Mouse (Mus musculus): ENCODE results near the gene Pfas.

The Pfas gene

DNA sequence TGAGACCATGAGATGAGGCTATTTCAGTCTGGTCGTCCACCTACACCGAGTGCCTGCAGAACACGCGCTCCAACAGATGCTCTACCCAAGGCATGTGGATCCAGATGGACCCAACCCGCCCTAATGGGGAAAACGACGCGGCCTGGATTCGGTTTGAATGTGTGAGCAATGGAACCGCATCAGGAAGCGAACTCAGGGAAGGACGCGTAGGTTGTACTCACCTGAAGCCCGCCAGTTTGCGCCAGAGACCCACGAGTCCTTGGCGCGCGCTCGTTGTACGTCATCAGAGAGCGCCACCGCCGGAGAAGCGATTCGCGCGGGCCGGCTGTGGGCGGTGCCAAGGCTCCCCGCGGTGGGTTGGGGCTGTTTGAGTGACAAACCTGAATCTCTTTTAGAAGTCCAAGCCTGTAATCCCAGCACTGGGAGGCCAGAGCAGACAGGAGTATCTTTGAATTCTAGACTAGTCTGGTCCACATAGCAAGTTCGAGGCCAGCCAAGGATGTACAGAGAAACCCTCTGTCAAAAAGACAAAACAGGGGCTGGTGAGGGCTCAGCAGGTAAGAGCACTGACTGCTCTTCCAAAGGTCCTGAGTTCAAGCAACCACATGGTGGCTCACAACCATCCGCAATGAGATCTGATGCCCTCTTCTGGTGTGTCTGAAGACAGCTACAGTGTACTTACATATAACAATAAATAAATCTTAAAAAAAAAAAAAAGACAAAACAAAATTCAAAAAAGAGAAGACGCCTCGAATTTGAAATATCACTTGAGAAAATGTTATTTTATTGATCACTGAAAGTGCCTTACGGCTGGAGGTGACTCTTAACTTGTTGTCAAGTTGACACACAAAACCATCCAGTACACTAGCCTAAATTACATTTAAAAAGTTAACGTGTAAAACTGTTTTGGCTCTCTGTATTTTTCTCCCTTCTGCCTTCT is at the start of gene Pfas:
TSS of gene Pfas (minus strand) at position 279 of the 940 bp plus-strand sequence.
- DNase-seq, result peak; percentile 99 to 100

DNA sequence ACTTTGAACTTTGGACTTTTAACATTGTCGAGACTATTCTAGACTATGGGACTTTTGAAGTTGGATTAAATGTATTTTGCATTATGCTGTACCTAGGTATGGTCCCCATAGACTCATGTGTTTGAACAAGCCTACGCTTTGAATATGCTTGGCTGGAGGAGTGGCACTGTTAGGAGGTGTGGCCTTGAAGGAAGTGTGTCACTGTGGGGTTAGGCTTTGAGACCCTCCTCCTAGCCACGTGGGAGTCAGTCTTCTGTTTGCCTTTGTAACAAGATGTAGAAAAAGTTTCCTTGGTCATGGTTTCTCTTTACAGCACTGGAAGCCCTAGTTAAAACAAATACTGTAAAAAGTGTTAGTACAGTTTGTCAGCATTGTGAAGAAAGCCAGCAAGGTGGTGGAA is 45.6 kb upstream of the Pfas start:
- no peak for DNase-seq

DNA sequence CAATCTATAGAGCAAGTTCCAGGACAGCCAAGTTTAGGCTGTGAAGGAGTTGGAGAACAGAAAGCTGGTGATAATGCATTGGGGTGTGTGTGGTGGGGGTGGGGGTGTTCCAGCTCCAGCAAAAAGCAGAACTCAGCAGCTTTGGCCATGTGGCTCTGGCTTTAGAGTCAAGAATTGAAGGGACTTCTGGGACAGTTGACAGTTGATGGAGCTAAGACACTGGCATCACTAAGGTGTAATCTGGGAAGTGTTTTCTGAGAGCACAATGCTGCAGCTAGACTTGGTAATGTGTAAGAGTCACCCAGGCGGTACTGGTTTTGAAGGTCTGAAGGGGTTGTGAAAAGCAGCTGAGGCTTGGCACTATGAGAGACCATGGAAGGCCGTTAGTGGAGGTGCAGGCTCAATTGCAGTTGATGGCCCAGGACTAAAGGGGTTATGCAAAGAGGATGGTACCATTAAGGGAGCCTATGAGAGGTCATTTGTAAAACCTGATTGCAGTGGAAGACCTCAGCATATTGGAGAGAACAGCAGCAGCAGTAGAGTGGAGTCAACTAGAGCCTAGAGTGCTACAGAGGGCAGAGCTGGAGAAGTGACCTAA is 44.7 kb upstream of the Pfas start:
- no peak for DNase-seq

DNA sequence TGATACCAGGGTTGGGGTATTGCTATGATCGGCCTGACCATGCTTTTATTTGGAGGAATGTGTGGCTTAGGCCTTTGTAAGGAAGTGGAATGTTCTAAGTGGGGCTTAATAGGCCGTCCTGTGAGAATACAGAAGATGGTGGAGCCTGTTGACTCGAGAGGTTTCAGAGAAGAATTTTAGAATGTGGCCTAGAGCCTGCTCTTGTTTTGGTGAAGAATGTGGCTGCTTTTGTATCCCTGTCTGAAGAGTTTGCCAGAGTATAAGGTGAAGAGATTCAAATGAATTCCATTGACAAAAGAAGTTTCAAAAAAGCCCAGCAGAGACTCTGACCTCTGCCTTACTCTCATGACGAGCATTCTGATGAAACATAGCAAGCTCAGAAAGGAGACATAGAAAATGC is 43.5 kb upstream of the Pfas start:
- no peak for DNase-seq

DNA sequence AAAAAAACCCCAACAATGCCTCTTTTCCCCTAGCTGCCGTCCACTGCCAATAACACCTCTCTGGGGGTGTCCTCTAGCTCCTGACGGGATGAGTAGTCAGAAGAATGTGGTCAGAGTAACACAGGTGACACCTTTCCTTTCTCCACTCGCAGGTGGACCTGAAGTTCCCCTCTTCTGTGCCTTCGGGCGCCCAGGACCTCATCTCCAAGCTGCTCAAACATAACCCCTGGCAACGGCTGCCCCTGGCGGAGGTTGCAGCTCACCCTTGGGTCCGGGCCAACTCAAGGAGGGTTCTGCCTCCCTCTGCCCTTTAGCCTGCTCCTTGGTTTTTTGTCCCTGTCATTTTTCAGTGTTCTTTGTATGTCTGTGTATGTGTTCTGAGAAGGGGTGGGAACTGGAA is 42.5 kb upstream of the Pfas start:
- DNase-seq, result peak in 1 of 2 experiments; percentile 42

DNA sequence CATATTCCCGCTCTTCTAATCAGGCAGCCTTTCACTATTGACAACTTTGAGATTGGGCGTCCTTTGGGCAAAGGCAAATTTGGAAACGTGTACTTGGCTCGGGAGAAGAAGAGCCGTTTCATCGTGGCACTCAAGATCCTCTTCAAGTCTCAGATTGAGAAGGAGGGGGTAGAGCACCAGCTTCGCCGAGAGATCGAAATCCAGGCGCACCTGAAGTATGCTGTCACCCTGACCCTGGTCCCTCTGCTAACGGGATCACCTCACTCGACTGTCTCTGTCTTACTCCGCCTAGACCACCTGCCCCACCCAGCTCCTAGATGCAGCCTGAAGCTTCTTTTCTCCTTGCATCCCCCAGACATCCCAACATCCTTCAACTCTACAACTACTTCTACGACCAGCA is 39.9 kb upstream of the Pfas start:
- DNase-seq, result no peak

DNA sequence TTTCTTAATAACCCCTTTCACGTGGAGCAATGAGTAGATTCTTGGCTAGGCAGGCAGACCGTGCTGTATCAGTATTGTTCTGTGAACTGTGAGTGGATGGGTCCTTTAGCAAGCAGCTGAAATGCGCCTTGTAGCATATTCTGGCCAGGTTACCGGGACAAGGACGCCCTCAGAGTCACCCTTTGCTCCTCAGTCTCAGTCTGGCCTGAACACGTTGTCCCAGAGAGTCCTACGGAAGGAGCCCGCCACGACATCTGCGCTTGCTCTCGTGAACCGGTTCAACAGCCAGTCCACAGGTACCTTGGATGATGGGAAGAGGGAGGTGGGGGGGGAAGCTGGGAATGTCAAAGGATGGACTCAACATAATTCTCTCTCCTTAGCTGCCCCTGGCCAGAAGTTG is 39.3 kb upstream of the Pfas start:
- no peak for DNase-seq

DNA sequence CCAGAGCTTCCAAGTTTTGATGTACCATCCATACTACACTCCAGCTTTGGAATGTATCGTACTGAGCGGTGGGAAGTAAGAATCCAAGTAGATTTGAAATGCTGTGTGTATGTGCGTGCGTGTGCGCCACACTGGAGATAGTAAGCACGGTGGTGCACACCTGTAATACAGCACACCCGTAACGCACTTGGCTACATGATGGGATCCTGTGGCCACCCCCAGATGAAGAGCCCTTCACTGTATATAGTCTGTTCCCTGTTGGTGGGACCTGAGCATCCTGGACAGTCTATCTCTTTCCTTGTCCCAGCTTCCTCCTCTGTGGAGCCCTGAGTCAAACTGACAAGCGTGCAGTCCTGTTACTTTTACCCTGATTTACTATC is 38.1 kb upstream of the Pfas start:
- DNase-seq, result no peak

DNA sequence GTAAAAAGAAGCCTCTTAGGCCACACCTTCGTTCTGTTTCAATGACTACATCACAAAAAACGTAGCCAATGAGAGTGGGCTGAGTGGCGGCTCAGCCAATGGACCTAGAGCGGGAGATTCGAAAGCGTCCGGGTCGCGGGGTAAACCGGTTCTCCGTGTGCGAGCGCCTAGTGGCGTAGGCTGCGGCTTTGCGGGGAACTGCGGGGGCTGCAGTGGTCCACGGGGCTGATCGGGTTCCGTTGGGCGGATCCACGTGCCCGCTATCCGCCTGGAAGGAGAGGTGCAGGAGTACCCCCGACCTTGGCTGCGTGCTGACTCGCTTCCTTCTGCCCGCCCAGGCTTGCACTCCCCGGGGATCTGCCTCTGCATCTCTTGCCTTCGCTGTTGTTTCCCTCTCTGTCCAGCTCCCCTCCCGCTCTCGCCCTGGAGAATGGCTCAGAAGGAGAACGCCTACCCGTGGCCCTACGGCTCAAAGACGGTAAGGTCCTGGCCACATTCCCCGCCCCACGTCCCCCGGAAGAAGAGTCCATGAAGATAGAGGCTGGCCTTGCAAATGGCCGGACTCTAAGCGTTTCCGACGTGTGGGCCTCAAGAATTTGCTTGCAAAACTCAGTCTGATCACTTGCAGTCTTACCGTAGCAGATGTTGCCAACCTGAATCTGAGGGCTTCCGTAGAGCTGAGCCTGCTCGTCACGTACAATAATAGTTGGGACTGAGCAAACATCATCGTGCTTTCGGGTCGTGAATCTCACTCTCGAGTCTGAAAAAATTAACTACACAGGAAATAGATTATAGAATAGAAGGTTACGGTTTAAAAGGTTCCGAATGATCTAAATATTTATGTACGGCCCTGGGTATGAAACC is 37.5 kb upstream of the Pfas start, which contains the start of gene Aurkb:
TSS of gene Aurkb (plus strand) at position 117 of the 864 bp plus-strand sequence.
- peak; percentile 94 for DNase-seq

DNA sequence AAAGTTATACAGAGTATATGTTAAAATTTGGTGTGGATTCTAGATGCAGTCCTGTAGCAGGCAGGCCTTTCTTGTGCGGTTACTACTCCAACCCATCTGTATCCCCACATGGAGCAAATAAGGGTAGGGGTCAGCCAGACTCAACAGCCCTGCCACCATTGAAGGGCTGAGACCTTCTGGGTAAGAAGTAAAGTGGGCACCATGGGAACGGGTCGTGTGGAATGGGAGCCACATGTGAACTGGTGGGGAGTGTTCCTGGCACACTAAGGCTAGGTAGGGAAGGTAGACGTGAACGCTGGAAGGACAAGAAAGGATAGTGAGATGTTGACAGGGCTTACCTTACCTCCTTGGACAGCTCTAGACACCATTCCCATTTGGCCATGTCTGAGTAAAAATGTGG is 29.9 kb upstream of the Pfas start:
- DNase-seq, result peak in 1 of 2 experiments; percentile 17

DNA sequence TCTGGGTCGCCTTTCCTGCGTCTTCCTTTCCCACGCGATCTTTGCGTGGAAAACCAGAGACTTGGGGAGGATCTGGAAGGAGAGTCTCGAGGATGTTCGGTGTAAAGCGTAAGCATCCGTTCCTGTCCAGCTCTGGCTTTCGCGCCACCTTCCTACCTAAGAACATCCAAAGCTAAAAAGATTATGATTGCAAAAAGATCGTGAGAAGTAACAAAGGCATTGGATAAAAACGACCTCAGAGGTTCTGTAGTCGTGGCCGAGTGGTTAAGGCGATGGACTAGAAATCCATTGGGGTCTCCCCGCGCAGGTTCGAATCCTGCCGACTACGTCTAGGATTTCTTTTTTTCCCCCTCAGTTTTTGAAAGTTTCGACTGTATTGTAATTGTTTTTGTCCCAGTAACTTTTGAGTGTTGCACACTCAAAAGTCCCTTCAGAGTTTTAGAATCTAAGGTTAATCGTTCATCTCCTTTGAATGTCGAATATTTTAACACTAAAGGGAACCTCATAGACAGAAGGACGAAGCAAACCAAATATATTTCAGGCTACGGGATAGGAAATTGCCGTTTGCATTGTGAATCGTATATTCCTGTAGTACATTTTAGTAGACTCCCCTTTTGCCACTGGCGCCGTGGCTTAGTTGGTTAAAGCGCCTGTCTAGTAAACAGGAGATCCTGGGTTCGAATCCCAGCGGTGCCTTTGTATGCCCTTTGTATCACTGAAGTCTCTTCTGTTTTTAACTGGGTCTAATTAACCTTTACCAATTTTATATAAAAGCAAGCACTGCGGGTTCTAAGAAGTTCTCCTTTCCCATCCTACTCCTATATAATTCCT is 29.2 kb upstream of the Pfas start:
- peak; percentile 87 to 89 for DNase-seq

DNA sequence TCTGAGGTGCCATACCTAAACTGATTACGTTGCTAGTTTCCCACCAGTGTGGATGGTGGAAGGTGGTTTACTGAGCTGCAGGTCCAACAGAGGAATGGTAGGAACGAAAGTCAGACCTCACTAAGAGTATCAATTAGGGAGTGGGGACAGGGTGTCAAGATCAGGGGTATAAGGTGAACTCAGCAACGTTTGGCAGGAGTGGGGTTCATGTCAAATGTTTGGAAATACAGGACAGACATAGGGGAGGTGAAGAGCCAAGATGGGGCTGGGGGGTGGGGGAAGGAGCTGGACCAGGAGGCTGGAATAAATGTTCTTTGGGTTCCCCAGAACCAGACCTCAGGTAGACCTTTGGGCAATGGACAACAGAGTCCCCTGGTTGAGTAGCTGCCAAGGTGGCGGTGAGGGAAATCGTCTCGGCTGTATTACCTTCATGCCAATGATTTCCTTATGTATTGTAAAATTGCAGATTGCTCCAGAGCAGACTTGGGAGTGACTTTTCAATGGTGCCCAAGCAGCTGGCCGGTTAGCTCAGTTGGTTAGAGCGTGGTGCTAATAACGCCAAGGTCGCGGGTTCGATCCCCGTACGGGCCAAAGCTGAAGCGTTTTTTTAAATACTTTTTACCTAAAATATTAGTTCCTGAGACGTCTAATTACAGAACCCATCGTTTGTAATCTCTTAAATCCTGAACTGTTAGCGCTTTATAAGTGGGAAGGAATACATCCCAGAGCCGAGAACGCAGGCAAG is 28.4 kb upstream of the Pfas start:
- DNase-seq, result peak; percentile 90 to 94

DNA sequence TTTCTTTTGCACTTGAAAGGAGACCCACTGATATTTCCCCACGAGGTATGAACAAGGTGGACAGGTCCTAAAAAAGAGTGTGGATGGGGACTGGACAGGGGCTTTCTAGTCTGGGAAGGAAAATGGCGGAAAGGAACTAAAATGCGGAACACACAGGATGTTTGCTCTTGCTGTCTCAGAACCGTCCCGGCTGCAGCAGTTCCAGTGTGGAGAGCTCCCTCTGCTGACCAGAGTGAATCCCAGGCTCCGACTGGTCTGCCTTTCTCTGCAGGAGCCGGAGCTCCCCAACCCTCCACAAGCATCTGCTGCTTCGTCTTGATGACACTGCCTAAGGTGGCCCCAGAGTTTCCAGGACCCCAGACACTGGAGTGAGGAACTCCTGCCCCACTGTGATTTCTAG is 27.6 kb upstream of the Pfas start:
- peak; percentile 92 to 93 for DNase-seq

DNA sequence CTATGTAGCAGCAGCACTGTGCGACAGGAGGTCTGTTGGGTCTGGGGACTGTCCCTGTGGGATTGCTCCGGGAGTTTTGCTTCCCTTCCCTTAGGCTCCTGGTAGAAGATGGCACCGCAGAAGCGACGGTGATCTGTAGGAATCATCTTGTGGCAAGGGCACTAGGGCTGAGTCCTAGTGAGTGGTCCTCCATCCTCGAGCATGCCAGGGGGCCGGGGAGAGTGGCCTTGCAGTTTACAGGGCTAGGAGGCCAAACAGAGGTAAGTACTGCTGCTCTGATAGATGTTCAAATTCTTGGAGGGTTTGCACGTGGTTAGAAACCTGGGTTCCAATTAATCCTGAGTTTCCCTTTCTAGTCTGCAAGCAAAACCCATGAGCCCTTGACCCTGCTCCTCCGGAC is 27.2 kb upstream of the Pfas start:
- peak in 1 of 2 experiments; percentile 34 for DNase-seq

DNA sequence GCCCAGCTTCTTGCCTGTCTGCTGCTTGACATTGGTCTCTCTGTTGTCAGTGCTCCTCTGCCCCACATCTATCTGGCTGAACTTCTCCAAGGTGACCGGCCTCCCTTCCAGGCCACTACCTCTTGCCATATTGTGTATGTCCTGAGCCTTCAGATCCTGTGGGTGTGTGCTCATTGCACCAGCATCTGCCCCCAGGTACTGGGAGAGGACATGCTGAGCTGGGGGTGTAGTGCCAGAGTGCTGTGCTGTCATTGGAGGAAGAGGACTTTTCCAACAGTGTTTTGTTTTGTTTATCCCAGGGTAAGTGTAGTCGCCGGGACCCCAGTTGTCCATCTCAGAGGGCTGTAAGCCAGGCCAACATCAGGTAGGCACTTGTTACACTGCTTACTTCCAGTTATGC is 26.3 kb upstream of the Pfas start:
- DNase-seq, result no peak

DNA sequence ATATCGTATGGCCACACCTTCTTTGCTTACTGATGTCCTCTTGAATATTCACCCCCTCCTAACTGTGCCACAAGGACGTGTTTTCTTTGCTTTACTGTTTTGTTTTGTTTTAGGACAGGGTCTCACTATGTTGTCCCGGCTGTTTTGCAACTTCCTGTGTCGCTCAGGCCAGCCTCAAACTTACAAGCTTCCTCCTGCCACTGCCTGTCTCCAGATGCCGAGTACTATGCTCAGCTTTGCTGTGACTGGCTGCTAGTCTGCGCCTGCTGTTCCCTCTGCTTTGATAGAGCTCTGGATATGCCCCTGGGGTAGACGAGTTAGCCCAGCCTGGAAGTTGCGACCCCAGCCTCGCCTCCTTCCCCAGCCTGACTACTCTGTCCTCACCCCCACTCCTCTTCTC is 25.3 kb upstream of the Pfas start:
- no peak for DNase-seq

DNA sequence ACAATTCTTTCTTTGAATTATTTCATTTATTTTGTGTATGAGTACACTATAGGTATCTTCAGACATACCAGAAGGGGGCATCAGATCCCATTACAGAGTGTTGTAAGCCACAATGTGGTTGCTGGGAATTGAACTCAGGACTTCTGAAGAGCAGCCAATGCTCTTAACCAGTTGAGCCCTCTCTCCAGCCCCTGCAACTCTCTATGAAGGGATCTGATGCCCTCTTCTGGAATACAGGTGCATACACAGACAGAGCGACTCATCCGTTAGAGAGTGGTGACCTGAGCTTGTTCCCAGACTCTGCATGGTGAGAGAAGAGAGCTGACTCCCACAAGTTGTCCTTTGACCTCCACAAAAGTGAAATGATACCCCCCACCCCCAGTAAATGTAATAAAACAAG is 20.5 kb upstream of the Pfas start:
- DNase-seq, result peak; percentile 24 to 45

DNA sequence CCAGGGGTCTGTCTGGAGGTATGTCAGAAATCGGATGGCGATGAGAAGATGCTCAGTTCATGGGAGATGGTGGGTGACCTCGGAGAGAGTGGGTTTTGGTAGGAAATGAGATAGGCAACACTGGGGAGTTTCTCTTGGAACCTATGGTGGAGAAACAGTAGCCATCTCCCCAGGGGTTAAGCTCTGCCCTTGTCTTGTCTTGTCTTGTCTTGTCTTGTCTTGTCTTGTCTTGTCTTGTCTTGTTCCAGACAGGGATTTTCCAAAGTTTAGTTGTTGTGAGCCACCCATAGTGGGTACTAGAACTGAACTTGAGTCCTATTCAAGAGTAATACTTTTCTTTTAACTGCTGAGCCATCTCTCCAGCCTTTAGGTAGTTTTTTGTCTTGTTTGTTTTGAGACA is 18.3 kb upstream of the Pfas start:
- no peak for DNase-seq

DNA sequence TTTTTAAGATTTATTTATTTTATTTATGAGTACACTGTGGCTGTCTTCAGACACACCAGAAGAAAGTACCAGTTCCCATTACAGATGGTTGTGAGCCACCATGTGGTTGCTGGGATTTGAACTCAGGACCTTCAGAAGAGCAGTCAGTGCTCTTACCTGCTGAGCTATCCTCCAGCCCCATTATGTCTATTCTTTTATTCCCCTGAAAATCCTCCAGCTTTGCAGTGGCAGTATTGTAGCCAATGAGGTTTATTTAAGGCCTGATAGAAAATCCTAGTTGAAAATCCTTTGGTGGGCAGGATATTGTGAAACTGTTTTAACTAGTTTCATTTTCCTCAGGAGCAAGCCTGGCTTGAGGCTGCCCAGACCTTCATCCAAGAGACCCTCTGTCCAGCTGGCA is 12.4 kb upstream of the Pfas start:
- no peak for DNase-seq

DNA sequence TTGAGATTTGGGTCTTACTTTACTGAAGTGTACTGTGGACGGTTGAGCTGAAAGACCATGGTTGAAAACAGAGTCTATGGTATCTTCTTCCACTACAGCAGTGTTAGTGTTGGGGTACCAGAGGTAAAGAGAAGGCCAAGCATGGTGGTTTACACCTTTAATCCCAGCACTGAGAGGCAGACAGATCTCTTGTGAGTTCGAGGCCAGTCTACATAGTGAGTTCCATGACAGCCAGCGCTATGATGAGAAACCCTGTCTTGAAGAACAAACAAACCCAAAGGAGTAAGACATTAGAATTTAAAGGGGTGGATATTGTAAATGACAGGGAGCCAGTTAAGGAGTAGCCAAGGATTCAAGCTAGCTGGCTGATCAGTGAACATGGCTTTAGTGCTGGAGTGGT is 8.5 kb upstream of the Pfas start:
- DNase-seq, result no peak

DNA sequence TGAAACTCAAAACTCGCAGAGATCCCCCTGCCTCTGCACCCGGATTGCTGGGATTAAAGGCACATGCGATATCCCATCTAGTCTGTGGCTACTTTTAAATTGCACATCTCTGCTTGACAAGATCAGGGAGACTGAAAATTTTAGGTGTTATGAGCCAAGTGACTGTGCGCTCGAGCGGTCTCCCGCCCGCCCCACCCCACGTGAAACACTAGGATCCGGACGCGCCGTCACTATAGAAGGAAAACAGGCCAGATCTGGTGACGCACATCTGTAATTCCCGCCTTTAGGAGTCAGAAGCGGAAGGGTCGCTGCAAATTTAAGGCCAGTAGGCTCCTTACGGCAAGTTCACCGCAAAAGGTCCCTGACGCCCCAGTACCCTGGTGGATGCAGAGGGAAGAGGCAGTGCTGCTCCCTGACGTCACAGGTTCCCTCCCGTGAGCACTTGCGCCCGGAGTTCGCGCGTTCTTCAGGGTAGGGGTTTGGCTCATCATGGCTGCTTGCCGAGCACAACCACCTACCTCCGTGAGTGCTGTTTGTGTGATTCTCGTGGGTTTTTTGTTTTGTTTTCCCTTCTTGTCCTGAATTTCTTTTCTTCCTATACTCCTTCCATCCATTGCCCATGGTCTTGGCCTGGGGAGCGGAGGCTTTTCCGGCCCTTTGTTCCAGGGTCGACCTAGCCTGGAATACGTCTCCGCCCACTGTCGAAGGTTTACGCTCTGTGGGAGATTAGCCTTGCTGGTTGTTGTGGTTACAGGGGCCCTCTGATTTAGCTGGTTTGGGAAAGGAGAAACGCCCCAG is 7.6 kb upstream of the Pfas start, which contains the start of gene Ctc1:
TSS of gene Ctc1 (plus strand) at position 268 of the 798 bp plus-strand sequence.
- peak; percentile 95 to 96 for DNase-seq
